Mouse (Mus musculus) common myeloid progenitor, adult 5-6 weeks (primary cell): ENCODE results near the gene Prkaa2. TPM values are rescaled to one million over a fixed set of nuclear protein-coding genes. Genes with fewer than 3 reads are reported as not detected.

Source experiments
- ATAC-seq: replicated peaks from 2 replicates; pipeline ENCODE4 v1.8.0; 2016; ENCODE audit warnings: low read depth, mild to moderate bottlenecking, moderate TSS enrichment, inconsistent platforms; ENCODE audit not compliant: poor library complexity, severe bottlenecking
- total RNA-seq: library from RNA; stranded (forward); fragments of 200-1000, 187-1606 nt; gene quantifications from 2 replicates; pipeline ENCODE4 v1.2.3, GENCODE M21; 2017

Prkaa2 gene
- 0.05 and 0.10 TPM in 2 replicates for total RNA-seq

GRCm38 (mm10) chr4:105109199-105109989, at the start of gene Prkaa2:
TSS of gene Prkaa2 (minus strand) at chr4:105109890.
- ATAC-seq = peak; percentile 72

DNA sequence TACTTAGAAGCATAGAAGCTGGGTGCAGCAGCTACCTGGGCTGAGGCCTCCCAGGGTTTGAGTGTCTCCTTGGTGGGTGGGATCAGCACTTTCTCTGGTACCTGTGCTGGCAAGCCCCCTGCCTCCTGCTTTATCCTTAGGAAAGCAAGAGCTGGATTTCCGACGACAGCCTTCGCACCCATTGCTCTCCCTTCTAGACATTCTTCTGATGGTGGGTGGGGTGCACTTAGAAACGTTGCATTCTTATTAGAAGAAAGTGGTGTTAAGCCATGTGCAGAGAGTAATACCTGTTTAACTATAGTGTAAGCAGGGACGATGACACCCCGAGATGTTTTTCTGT, 49.8 kb upstream of the Prkaa2 start:
- no peak for ATAC-seq

DNA sequence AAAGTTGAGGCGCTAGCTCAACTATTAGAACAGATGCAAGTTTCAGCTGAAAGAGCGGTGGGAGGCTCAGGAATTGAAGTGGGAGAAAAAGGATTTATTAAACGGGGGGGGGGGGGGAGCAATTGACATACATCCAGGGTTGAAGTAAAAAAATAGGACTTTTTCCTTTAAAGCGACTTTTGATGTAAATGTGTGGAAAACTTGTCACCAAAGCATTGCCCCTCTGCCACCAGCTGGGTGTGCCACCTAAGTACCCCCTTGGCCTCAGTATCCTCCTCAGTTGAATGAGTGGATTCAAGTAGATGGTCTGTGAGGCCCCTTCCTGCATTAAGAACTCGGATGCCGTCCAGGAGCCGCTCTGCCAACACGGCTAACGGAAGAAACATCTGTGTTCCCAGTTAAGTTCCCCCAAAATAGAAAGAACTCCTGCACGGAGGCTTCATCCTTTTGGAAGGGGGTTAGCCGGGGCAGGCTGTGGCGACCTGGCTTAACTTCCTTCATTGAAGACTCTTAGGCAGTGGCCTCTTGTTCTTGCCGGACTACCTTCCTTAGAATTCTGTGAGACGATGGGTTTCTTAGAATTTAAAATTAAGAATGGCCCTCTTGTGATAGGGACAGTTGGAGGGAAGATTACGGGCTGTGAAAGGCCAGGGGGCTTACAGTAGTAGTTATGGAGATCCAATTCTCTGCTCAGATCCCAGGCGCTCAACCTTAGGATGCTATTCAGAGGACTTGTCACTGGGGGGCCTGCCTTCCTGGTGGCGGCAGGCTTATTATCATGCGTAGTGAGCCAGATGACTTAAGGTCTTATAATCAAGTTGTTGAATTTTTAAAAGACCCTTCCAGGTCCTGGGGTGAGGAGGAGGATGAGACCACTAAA, 49.2 kb upstream of the Prkaa2 start:
- no peak for ATAC-seq

GRCm38 (mm10) chr4:105158169-105158555, 48.5 kb upstream of the Prkaa2 start:
- ATAC-seq = peak; percentile 78

DNA sequence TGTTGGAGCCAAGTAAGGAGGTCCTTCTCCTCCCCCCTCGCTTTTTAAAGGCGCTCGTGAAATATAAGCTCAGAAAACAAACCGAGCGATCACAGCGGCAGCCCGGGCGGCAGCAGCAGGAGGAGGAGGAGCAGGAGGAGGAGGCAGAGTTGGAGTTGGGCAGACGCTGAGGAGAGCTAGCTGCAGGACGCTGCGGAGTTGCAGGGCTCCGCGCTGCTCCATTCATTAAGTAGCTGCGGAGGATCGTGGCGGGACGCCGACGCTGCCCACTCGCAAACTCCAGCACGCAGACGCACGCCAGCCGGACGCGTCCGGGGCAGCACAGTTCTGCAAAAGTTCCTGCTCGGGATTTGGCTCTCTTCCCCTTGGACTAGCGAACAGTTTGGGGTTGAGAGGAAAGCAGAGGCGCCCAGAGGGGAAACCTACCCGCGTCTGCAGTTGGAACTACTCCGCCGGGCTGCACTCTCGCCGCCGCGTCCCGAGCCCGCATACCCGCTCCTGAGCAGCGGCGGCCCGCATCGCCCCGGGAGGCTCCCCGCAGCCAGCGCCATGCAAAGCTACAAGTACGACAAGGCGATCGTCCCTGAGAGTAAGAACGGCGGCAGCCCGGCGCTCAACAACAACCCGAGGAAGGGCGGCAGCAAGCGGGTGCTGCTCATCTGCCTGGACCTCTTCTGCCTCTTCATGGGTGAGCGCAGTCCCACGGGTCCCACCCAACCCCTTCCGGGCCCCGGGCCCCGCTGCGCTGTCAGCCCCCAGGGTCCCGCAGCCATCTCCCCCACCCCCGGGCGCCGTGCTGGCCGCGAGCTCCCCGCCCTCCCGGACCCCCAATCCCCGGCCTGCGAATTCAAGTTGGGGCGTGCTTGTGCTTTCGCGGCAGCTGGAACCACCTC, 47.8 kb upstream of the Prkaa2 start, which contains the start of gene Plpp3:
Gene Plpp3, plus strand, starts transcription at position 72 of the 893 bp plus-strand sequence.
- ATAC-seq = peak; percentile 71

DNA sequence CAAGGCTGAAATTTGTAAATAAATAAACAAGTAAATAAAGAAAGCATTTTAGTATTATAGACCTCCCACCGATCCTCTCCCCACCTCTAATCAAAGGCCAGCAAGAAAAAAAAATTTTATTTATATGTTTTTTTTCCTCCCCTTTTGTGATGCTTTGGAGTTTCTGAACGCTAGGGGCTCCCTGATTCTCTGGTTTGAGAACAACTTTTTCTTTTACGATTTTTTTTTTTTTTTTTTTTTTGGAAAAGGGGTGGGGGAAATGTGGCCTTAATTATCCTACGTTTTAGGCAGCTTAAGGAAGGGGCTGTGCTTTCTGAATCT, 47.2 kb upstream of the Prkaa2 start:
- ATAC-seq = 0 out of 2 replicates have a peak, but pooled peaks have one; percentile 16

- ATAC-seq = no peak
Measured at GRCm38 (mm10) chr4:105156281-105156680, 46.6 kb upstream of the Prkaa2 start.

DNA sequence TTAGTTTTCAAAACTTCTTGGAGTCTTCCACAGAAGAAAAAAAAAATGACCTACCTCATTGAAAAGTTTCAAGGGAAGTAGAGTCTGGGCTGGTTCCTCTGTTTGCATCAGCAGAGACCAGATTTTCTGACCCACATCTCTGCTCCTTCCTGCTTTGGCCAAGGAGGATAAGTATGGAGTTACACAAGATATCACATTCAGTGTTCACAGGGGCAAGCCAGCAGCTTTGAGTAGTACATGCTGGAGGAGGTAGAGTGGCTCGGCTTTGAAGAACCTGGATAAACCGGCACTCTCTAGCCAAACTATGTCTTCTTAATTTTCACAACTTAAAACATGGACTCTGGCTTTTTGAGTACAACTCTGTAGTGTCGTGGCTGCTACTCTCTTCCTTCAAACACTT, 43.5 kb upstream of the Prkaa2 start:
- no peak for ATAC-seq

DNA sequence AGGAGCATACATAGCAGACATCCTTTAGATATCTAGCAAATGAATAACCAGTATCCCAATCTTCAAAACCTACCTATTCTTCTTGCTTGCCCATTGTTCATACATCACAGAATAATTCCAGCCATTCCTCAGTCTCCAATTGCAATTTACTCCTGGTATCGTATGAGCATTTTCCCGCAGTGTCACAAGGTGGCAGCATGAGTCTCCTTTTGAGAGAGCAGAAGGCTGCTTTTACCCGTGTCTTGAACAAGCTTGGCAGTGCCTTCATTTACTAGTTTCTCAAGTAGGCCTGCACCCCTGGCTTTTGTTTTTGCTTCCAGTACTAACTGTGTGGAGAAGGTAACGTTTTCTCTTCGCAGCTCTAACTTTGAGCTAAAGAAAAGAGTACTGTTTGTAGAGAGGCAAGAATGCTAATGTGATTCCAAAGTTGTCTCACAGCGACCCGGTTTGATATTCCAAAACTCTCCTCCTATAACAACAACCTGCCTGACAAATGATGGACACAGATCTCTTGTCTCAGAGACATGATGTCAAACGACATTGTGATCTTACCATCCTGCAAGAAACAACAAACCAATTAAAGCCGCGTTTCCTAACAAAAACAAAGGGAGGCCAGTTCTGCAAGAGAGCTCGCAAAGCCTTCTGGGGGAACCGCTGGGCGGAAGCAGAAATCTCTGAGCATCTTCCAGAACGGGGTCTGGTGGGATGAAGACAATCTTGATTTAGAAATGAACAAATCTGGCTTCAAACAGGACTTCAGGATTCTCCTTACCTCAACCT, 42.4 kb upstream of the Prkaa2 start:
- peak; percentile 87 for ATAC-seq

DNA sequence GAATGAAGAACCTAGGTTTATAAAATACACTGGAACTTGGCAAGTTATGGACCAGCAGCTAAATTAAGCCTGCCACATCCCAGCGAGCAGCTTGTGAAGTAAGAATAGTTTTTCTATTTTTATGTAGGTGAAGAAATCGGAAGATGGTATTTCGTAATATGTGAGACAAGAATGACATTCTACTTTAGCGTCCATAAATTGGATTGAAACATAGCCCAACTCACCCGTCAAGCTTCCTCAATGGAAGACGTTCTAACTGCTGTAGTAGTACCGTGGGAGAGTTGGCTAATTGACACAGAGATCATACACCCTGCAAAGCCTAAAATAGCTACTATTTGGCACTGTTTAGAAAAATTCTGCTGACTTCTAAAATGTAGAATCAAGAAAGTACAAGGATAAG, 39.8 kb upstream of the Prkaa2 start:
- peak; percentile 60 for ATAC-seq

DNA sequence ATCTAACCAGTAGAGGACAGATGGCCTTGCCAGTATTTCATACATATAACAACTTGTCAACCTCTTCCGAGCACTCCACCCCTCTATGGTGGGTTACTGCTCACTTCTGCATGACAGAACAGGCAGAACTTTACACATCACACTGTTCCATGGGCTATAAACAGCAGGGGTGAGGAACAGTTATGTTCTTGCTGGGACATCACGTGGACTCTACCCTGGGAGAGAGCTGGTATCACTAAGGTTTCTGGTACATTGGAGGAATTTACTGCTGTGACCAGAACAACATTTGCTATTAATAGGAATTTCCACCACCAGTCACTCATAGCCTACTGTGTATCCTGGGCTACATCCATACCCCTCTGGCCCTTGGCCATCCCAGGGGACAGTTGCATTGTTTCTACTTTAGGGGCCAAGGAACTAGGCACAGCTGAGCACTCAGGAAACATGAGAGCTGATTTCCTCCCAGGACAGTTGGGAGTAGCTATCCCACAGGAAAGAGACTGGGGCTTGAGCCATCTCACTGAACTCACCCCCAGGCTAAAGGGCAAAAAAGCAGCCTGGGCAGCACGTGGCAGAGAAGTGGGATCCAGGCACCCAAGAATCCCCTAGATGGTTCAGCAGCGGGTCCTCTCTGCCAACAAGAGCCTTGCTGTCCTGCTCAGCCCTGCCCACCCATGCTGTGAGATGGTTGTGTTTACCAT, 23.8 kb upstream of the Prkaa2 start:
- no peak for ATAC-seq

DNA sequence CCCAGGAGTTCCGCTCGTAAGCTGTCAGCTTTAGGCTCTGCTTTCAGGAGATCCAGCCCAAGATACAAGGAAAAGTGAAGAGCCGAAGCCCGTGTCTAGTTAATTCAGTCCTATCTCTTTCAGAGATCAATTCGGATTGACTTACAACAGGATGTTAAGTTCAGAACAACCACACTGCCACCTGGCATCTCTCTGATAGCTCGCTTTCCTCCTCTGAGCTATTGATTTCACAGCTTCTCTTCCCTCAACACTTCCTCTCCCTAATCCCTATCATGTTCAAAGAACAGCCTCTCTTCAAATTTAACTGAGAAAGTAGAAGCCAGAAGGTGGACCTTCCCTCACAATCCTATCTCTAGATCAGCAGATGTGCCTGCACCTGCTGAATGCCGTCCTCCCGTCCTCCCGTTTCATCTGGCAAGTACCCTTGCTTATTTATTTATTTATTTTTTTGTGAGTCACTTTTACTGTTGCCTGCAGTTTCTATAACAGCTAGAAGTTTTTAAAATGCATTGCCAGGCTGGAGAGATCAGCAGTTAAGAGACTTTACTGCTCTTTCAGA, 22.1 kb upstream of the Prkaa2 start:
- no peak for ATAC-seq

GRCm38 (mm10) chr4:105129212-105129611, 19.5 kb upstream of the Prkaa2 start:
- ATAC-seq = no peak

DNA sequence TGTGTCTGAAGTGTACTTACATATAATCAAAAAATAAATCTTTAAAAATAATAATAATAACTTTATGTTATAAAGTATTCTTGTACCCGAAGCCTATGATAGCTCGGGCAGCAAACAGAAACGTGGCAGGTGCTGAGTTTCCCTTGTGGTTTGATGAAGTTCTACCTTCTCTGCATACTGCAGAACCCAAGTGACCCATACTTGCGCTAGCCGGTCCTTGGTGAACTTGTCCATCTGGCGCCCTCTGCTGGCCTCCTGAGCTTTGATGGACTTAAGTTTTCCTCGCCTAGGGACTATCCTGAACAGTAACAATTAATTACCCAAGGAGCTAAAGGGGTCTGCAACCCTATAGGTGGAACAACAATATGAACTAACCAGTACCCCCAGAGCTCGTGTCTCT, 12.7 kb upstream of the Prkaa2 start:
- ATAC-seq = peak; percentile 76; the same call in 1 of the 2 replicates

GRCm38 (mm10) chr4:105121081-105121480, 11.4 kb upstream of the Prkaa2 start:
- ATAC-seq = no peak

GRCm38 (mm10) chr4:105113468-105113867, 3.8 kb upstream of the Prkaa2 start:
- no peak for ATAC-seq

DNA sequence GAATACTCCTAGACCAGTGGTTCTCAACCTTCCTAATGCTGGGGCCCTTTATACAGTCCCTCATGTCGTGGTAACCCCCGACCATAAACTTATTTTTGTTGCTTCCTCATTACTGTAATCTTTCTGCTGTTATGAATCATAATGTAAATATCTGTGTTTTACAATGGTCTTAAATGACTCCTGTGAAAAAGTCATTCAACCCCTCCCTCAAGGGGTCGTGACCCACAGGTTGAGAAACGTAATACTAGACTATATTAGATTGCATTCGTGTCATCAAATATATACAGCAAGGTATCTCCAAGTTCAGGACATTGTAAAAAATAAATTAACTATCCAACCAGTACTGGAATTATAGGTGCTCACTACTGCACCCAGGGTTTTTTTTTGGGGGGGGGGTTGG, 3.4 kb upstream of the Prkaa2 start:
- no peak for ATAC-seq

GRCm38 (mm10) chr4:105111770-105112169, 2.1 kb upstream of the Prkaa2 start:
- ATAC-seq = no peak

DNA sequence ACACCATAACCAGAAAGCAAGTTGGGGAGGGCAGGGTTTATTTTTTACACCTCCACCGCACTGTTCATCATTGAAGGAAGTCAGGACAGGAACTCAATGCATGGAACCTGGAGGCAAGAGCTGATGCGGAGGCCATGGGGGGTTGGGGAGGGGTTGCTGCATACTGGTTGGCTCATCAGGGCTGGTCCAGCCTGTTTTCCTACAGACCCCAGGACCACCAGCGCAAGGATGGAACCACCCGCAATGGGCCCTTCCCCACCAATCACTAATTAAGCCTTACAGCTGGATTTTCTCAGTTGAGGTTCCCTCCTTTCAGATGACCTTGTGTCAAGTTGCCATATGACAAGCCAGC, 970 bp upstream of the Prkaa2 start:
- ATAC-seq = no peak
